Mouse (Mus musculus) heart, postnatal 0 days (tissue): ENCODE data around the gene Pcyt1b. TPM values are rescaled to one million over a fixed set of nuclear protein-coding genes. Genes with fewer than 3 reads are reported as not detected.
A peak's percentile ranks its signal among the peaks of the same experiment; 100 is the strongest.

Experiments
- ATAC-seq: fragments of 200-750 bp; cut with Nextera tagmentation; 2 replicates; pipeline ENCODE4 v1.8.0; 2017; ENCODE audit warnings: low read depth, moderate number of reproducible peaks, moderate library complexity; ENCODE audit not compliant: insufficient read depth
- DNase-seq: peaks from one replicate; pipeline ENCODE4 v3.0.0-alpha.2; 2016; ENCODE audit warnings: low spot score
- H3K27ac ChIP-seq: fragments of 300-500 bp; sonication (generic); 2 replicates; pipeline ENCODE4 v1.5.1; 2014; ENCODE audit warnings: low read depth, mild to moderate bottlenecking
- H3K27me3 ChIP-seq: fragments of 300-500 bp; sonication (generic); 2 replicates; pipeline ENCODE4 v1.6.1; 2014; ENCODE audit warnings: low read length, mixed read lengths; ENCODE audit not compliant: control insufficient read depth, insufficient read depth
- H3K36me3 ChIP-seq: fragments of 300-500 bp; sonication (generic); replicated peaks from 2 replicates; pipeline ENCODE4 v1.6.1; 2014; ENCODE audit warnings: low read length, mixed read lengths; ENCODE audit not compliant: control insufficient read depth, insufficient read depth
- H3K4me1 ChIP-seq: fragments of 300-500 bp; sonication (generic); 2 replicates; pipeline ENCODE4 v1.6.1; 2014; ENCODE audit warnings: antibody characterized with exemption; ENCODE audit not compliant: control insufficient read depth, insufficient read depth
- H3K4me2 ChIP-seq: fragments of 300-500 bp; sonication (generic); 2 replicates; pipeline ENCODE4 v1.6.1; 2014; ENCODE audit warnings: low read depth, mild to moderate bottlenecking, low read length, moderate library complexity
- H3K4me3 ChIP-seq: fragments of 300-500 bp; sonication (generic); 2 replicates; pipeline ENCODE4 v1.5.1; 2014; ENCODE audit warnings: low read depth, low read length
- H3K9ac ChIP-seq: fragments of 300-500 bp; sonication (generic); replicated peaks from 2 replicates; pipeline ENCODE4 v1.6.1; 2014; ENCODE audit warnings: low read depth, low read length, mixed read lengths
- H3K9me3 ChIP-seq: fragments of 300-500 bp; sonication (generic); replicated peaks from 2 replicates; pipeline ENCODE4 v1.6.1; 2016; ENCODE audit warnings: low read length; ENCODE audit not compliant: control insufficient read depth
- CTCF ChIP-seq: IDR thresholded peaks from 2 replicates; pipeline ENCODE4 v1.5.1; 2016; ENCODE audit warnings: antibody characterized with exemption, control low read depth, low read depth
- EP300 ChIP-seq: IDR thresholded peaks from 2 replicates; pipeline ENCODE4 v1.6.1; 2016; ENCODE audit warnings: antibody characterized with exemption, low read depth
- WGBS: fragments of 180-500 bp; shearing (Covaris S2); extraction: QIAGEN DNeasy Blood & Tissue Kit; methylation state at CpG from one replicate; pipeline ENCODE4 v1.1.7; 2014; 5-methylcytosine and 5-hydroxymethylcytosine counted together
- polyA plus RNA-seq: library from polyadenylated mRNA; unstranded; fragments of >200 nt; fragmentation: Nextera tagmentation; extraction: Ambion mirVana; gene quantifications from 2 replicates; pipeline ENCODE4 v1.2.1, GENCODE M21; 2015
- total RNA-seq: library from RNA; depleted of rRNA; stranded (reverse); fragments of >200 nt; gene quantifications from 2 replicates; pipeline ENCODE4 v1.2.3, GENCODE M21; 2014; ENCODE audit warnings: low replicate concordance

Gene Pcyt1b
- total and polyA plus RNA-seq, 2 experiments from 2014 or later, result 0.23 to 0.25 TPM

- peak; percentile 79 for ATAC-seq
- DNase-seq, result peak; percentile 16
- peak overlapping the region; percentile 64 for H3K4me2 ChIP-seq
- H3K27ac ChIP-seq, result no peak overlapping the region
- peak overlapping the region; percentile 40 for H3K4me3 ChIP-seq
- no peaks in the 10 kb centered on the region for H3K36me3 ChIP-seq
- no peak overlapping the region for H3K9ac ChIP-seq
- TF ChIP-seq CTCF, result no peak
- no peak for TF ChIP-seq EP300
- no peaks in the 10 kb centered on the region for H3K4me1 ChIP-seq
- WGBS, result 16% methylated on average over 19 of the region's 19 CpGs
- H3K27me3 ChIP-seq, result no peaks in the 10 kb centered on the region
- H3K9me3 ChIP-seq, result no peaks in the 10 kb centered on the region
Observed at GRCm38 (mm10) chrX:93674836-93675795, 20.5 kb downstream of the Pcyt1b start.

- Histone ChIP-seq H3K27ac (no peak overlapping the region), H3K4me2 (no peak overlapping the region)
- TF ChIP-seq CTCF (no peak), EP300 (no peak)
Observed at GRCm38 (mm10) chrX:93676228-93676627, 21.6 kb downstream of the Pcyt1b start.

GRCm38 (mm10) chrX:93689287-93689686 is 34.6 kb downstream of the Pcyt1b start:
- ATAC-seq, result no peak
- H3K4me2 ChIP-seq, result no peak overlapping the region

More at GRCm38 (mm10) chrX:93676228-93676627, 21.6 kb downstream of the Pcyt1b start:
- no peak for ATAC-seq
- Histone ChIP-seq H3K36me3 (no peaks in the 10 kb centered on the region), H3K9ac (no peak overlapping the region), H3K4me1 (no peaks in the 10 kb centered on the region), H3K9me3 (no peaks in the 10 kb centered on the region), H3K27me3 (no peaks in the 10 kb centered on the region), H3K4me3 (no peak overlapping the region)
- WGBS, result 58% methylated on average over 2 of the region's 2 CpGs
- DNase-seq, result no peak

GRCm38 (mm10) chrX:93690672-93691071 is 36.0 kb downstream of the Pcyt1b start:
- H3K27ac ChIP-seq, result no peak overlapping the region
- 58% methylated on average over 8 of the region's 8 CpGs for WGBS
- H3K9me3 ChIP-seq, result no peaks in the 10 kb centered on the region
- DNase-seq (no peak), ATAC-seq (no peak)
- H3K9ac ChIP-seq, result no peak overlapping the region
- TF ChIP-seq CTCF (no peak), EP300 (no peak)
- no peak overlapping the region for H3K4me2 ChIP-seq
- no peaks in the 10 kb centered on the region for H3K4me1 ChIP-seq
- H3K27me3 ChIP-seq, result no peaks in the 10 kb centered on the region
- no peaks in the 10 kb centered on the region for H3K36me3 ChIP-seq
- H3K4me3 ChIP-seq, result no peak overlapping the region

More at GRCm38 (mm10) chrX:93689287-93689686, 34.6 kb downstream of the Pcyt1b start:
- no peak for DNase-seq
- no peak overlapping the region for H3K9ac ChIP-seq
- WGBS, result 64% methylated on average over 6 of the region's 6 CpGs
- no peaks in the 10 kb centered on the region for H3K9me3 ChIP-seq
- H3K27ac ChIP-seq, result no peak overlapping the region
- H3K4me1 ChIP-seq, result no peaks in the 10 kb centered on the region
- no peaks in the 10 kb centered on the region for H3K36me3 ChIP-seq
- TF ChIP-seq EP300, result no peak
- no peak for TF ChIP-seq CTCF
- H3K4me3 ChIP-seq, result no peak overlapping the region
- H3K27me3 ChIP-seq, result no peaks in the 10 kb centered on the region

GRCm38 (mm10) chrX:93697596-93697995 is 42.9 kb downstream of the Pcyt1b start:
- H3K27ac ChIP-seq, result no peak overlapping the region
- no peaks in the 10 kb centered on the region for H3K27me3 ChIP-seq
- no peaks in the 10 kb centered on the region for H3K36me3 ChIP-seq
- H3K4me3 ChIP-seq, result no peak overlapping the region
- H3K9me3 ChIP-seq, result no peaks in the 10 kb centered on the region
- 47% methylated on average over 1 of the region's 1 CpGs for WGBS
- ATAC-seq, result no peak
- no peaks in the 10 kb centered on the region for H3K4me1 ChIP-seq
- no peak overlapping the region for H3K4me2 ChIP-seq
- DNase-seq, result no peak
- no peak overlapping the region for H3K9ac ChIP-seq
- TF ChIP-seq CTCF (no peak), EP300 (no peak)
